ENCODE assay signal across 9 mouse cellular contexts in genomic region chr2:178574859-178575258, GRCm38 (mm10).
DNase-seq lines count a peak whose midpoint lies in the region; ATAC-seq and TF ChIP-seq lines count a peak whose summit lies in the region.
"Had no signal": no experiment of that assay in that cellular context is flagged by ENCODE, and none has a peak within 500 bp of the region (broad histone marks: within the 10 kb centered on the region; RNA-seq: fewer than 3 reads in every experiment).

No protein-coding gene starts in this region.

- TF ChIP-seq POLR2A in cerebellum, adult 2 months (IDR thresholded peaks at IDR 0.05; ENCODE audit: borderline replicate concordance, insufficient read depth, low read length) = no peak

- DNase-seq in heart, postnatal 0 days (ENCODE audit: low spot score) = peak; percentile 65
- DNase-seq in heart, embryonic 10.5 days (ENCODE audit: low spot score) = no peak
- peak; percentile 51 for DNase-seq in ES-CJ7 (ENCODE audit: low read depth, low spot score)
- peak; percentile 53 to 61 for DNase-seq in cerebellum, adult 2 months
- peak; percentile 64 to 77 for DNase-seq in frontal cortex, postnatal 25 days (ENCODE audit: low spot score in 2 of 2)
- DNase-seq in layer of hippocampus, adult 9-11 months = peak; percentile 64
- DNase-seq in lung, postnatal 25 days (ENCODE audit: low spot score) = peak; percentile 46
- DNase-seq in spleen, postnatal 4 days (ENCODE audit: low spot score in 2 of 2) = peak; percentile 47 to 73

- H3K4me1 ChIP-seq in heart, postnatal 0 days (ENCODE audit: control insufficient read depth, insufficient read depth) = no peaks in the 10 kb centered on the region
- H3K4me1 ChIP-seq in heart, embryonic 10.5 days = no peaks in the 10 kb centered on the region
- peaks cover 5% of the 10 kb centered on the region for H3K4me1 ChIP-seq in cerebellum, adult 2 months (ENCODE audit: control insufficient read depth, insufficient read depth, low read length)

- 32% methylated on average over 4 of the region's 4 CpGs for WGBS in heart, postnatal 0 days
- 43% methylated on average over 4 of the region's 4 CpGs for WGBS in heart, embryonic 10.5 days
- 41% methylated on average over 4 of the region's 4 CpGs for WGBS in cerebellum, adult 2 months

- no peak for TF ChIP-seq EP300 in heart, postnatal 0 days (IDR thresholded peaks at IDR 0.05; ENCODE audit: low read depth)

- no peak overlapping the region for H3K27ac ChIP-seq in heart, postnatal 0 days (ENCODE audit: low read depth)
- H3K27ac ChIP-seq in heart, embryonic 10.5 days = no peak overlapping the region
- H3K27ac ChIP-seq in cerebellum, adult 2 months (ENCODE audit: insufficient read depth, low read length) = no peak overlapping the region

- H3K4me2 ChIP-seq in heart, postnatal 0 days (ENCODE audit: low read depth, low read length) = no peak overlapping the region

- H3K27me3 ChIP-seq in heart, postnatal 0 days (ENCODE audit: control insufficient read depth, insufficient read depth, low read length) = no peaks in the 10 kb centered on the region
- no peaks in the 10 kb centered on the region for H3K27me3 ChIP-seq in heart, embryonic 10.5 days (ENCODE audit: insufficient read depth, poor library complexity, severe bottlenecking)
- no peaks in the 10 kb centered on the region for H3K27me3 ChIP-seq in cerebellum, adult 2 months (ENCODE audit: control insufficient read depth, insufficient read depth, low read length)

- H3K9me3 ChIP-seq in heart, postnatal 0 days (replicated peaks; ENCODE audit: control insufficient read depth, low read length) = no peaks in the 10 kb centered on the region
- no peaks in the 10 kb centered on the region for H3K9me3 ChIP-seq in heart, embryonic 10.5 days

- H3K4me3 ChIP-seq in heart, postnatal 0 days (ENCODE audit: low read depth, low read length) = no peak overlapping the region
- no peak overlapping the region for H3K4me3 ChIP-seq in heart, embryonic 10.5 days
- no peak overlapping the region for H3K4me3 ChIP-seq in cerebellum, adult 2 months (replicated peaks; ENCODE audit: insufficient read depth, low read depth, low read length)

- H3K9ac ChIP-seq in heart, postnatal 0 days (replicated peaks; ENCODE audit: low read depth, low read length) = no peak overlapping the region

- ATAC-seq in heart, postnatal 0 days (ENCODE audit: insufficient read depth, low read depth) = no peak

- TF ChIP-seq CTCF in heart, postnatal 0 days (IDR thresholded peaks at IDR 0.05; ENCODE audit: low read depth) = peak; percentile 60
- peak; percentile 48 for TF ChIP-seq CTCF in cerebellum, adult 2 months (IDR thresholded peaks at IDR 0.05; ENCODE audit: borderline replicate concordance, insufficient read depth, low read depth, low read length)

- H3K36me3 ChIP-seq in heart, postnatal 0 days (replicated peaks; ENCODE audit: control insufficient read depth, insufficient read depth, low read length) = no peaks in the 10 kb centered on the region
- no peaks in the 10 kb centered on the region for H3K36me3 ChIP-seq in heart, embryonic 10.5 days
- H3K36me3 ChIP-seq: G1E had no signal
